Mouse (Mus musculus): ENCODE results near the gene Fancg. TPM values are rescaled to one million over a fixed set of nuclear protein-coding genes. Genes with fewer than 3 reads are reported as not detected.

Gene Fancg
- polyA plus RNA-seq, 1 experiment from 2014 or later, result 20.5 TPM

- peak overlapping the region; percentile 88 for H3K27ac ChIP-seq
- peak overlapping the region; percentile 94 for H3K9ac ChIP-seq
- H3K27me3 ChIP-seq, result no peaks in the 10 kb centered on the region
- peak overlapping the region; percentile 11 for H3K4me3 ChIP-seq
- H3K4me2 ChIP-seq (replicated peaks), result peak overlapping the region; percentile 94
- no peaks in the 10 kb centered on the region for H3K9me3 ChIP-seq (replicated peaks)
- peaks cover 69% of the 10 kb centered on the region for H3K4me1 ChIP-seq
- no peak for ATAC-seq (ENCODE audit: low FRiP score)
- H3K36me3 ChIP-seq, result peaks cover 21% of the 10 kb centered on the region
- 83% methylated on average over 7 of the region's 7 CpGs for WGBS
These were observed 57.7 kb downstream of the Fancg start for GRCm38 (mm10) chr4:42952563-42952962.

Other genes with a start within 250 kb of the Fancg start
- 4.1 and 5.5 TPM in 2 replicates for gene Ccl21a, start 236.5 kb downstream of the Fancg start, polyA plus RNA-seq (2016; fragmentation: Nextera tagmentation; extraction: Ambion mirVana)
- gene Fam205a1, start 156.6 kb downstream of the Fancg start, polyA plus RNA-seq (2016; fragmentation: Nextera tagmentation; extraction: Ambion mirVana), result 0.05 and 0.21 TPM in 2 replicates
- gene Gm12394, start 153.7 kb downstream of the Fancg start, polyA plus RNA-seq (2016; fragmentation: Nextera tagmentation; extraction: Ambion mirVana), result 0.31 and 0.48 TPM in 2 replicates
- 1.9 and 2.4 TPM in 2 replicates for gene Fam205c, start 136.3 kb downstream of the Fancg start, polyA plus RNA-seq (2016; fragmentation: Nextera tagmentation; extraction: Ambion mirVana)
- gene Phf24, start 93.8 kb downstream of the Fancg start, polyA plus RNA-seq (2016; fragmentation: Nextera tagmentation; extraction: Ambion mirVana), result 7.9 TPM in 2 replicates
- gene Dnajb5, start 60.7 kb downstream of the Fancg start, polyA plus RNA-seq (2016; fragmentation: Nextera tagmentation; extraction: Ambion mirVana), result 32.4 and 37.4 TPM in 2 replicates
- gene 1700022I11Rik, start 40.9 kb downstream of the Fancg start, polyA plus RNA-seq (2016; fragmentation: Nextera tagmentation; extraction: Ambion mirVana), result 0.61 and 1.2 TPM in 2 replicates
- gene Vcp, start 10.0 kb downstream of the Fancg start, polyA plus RNA-seq (2016; fragmentation: Nextera tagmentation; extraction: Ambion mirVana), result 626 and 637 TPM in 2 replicates
- 25.2 and 28.9 TPM in 2 replicates for gene Pigo, start 15.3 kb upstream of the Fancg start, polyA plus RNA-seq (2016; fragmentation: Nextera tagmentation; extraction: Ambion mirVana)
- gene Stoml2, start 21.2 kb upstream of the Fancg start, polyA plus RNA-seq (2016; fragmentation: Nextera tagmentation; extraction: Ambion mirVana), result 243 and 249 TPM in 2 replicates
- 36.2 and 36.6 TPM in 2 replicates for gene Fam214b, start 35.7 kb upstream of the Fancg start, polyA plus RNA-seq (2016; fragmentation: Nextera tagmentation; extraction: Ambion mirVana)
- gene Unc13b, start 48.4 kb upstream of the Fancg start, polyA plus RNA-seq (2016; fragmentation: Nextera tagmentation; extraction: Ambion mirVana), result 27.8 and 29.4 TPM in 2 replicates